Mouse (Mus musculus) bone marrow, adult 2 months (tissue): ENCODE measurements around the gene Krt39.

Source experiments
- CTCF ChIP-seq: fragments of 200-500 bp; IDR thresholded peaks from 2 replicates; pipeline ENCODE4 v1.5.1; 2011; ENCODE audit warnings: low read length, control low read depth; ENCODE audit not compliant: control insufficient read depth, insufficient read depth
- POLR2A ChIP-seq: fragments of 200-500 bp; IDR thresholded peaks from 2 replicates; pipeline ENCODE4 v1.6.1; 2011; ENCODE audit warnings: low read depth, mild to moderate bottlenecking, control low read depth, low read length, borderline replicate concordance; ENCODE audit not compliant: control insufficient read depth

- TF ChIP-seq POLR2A, result no peak
- TF ChIP-seq CTCF, result no peak
Measured at GRCm38 (mm10) chr11:99473433-99473832, 47.7 kb downstream of the Krt39 start.
